Mouse (Mus musculus) lung, postnatal 10 days (tissue): ENCODE data around the gene Olfr1494.

ENCODE experiments used
- DNase-seq: peaks from one replicate; pipeline ENCODE4 v3.0.0; 2021

The Olfr1494 gene

DNA sequence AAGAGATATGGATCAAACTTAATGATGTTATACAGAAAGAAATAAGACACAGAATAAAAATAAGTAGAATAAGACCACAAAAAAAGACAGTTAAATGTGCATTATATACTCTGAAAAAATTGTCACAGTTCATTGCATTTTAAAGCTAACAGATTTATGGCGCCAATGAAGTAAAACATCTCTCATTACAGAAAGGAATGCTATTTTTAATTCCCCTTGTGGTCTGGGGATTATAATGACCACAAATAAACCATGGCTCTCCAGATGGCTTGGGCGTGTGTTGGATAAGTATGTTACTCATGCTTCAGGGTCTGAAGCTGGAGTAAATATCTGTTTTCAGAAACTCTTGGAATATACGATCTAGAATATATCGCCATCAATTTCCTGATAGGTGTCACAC is at the start of gene Olfr1494:
TSS of gene Olfr1494 (plus strand) at position 301 of the 400 bp plus-strand sequence.
- DNase-seq = no peak

DNA sequence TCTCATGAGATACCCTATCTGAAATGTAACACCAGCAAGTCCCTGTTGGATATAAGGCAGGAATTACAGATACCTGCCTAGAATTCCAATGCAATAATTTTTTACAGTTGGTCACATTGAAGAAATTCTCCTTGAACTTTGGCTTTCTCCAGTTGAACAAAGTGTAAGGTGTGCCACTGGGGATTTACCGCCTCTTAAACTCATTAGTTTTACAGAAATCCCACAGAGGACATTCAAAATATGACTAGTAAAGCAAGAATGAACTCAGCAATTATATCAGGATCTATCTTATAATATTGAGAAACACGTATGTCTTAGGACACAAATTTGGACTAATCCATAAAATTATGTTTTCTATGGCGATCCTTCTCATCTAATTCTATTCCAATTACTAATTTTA is 42.6 kb upstream of the Olfr1494 start, which contains the start of gene Olfr1491:
TSS of gene Olfr1491 (plus strand) at position 301 of the 400 bp plus-strand sequence.
- DNase-seq = no peak

DNA sequence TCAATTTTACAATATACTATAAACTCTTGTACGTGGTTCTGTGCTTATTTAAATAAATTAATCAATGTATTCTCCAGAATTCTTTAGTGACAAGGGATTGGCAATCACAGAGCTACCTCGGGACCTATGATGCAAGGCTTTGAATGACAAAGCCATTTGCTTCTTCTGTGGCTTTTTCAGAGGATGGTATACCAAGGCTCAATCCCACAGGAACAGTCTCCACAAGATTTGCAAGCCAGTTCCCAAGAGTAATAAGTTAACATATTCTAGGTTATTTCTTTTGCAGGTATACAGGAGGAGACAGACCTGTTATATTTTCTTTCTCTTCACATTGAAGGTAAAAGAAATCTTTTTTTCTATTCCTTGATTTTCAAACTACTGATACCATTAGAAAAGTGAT is 16.6 kb upstream of the Olfr1494 start, which contains the start of gene Olfr1493-ps1:
TSS of gene Olfr1493-ps1 (plus strand) at position 301 of the 400 bp plus-strand sequence.
- DNase-seq = no peak

DNA sequence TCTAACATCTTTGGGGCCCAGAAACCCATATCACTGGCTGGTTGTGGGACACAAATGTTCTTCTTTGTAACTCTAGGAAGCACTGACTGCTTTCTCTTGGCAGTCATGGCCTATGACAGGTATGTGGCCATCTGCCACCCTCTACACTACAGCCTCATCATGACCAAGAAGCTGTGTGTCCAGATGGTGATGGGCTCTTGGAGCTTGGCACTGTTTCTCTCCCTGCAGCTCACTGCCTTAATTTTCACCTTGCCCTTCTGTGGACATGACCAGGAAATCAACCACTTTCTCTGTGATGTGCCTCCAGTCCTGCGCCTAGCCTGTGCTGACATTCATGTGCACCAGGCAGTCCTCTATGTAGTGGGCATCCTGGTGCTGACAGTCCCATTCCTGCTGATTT is 9.8 kb downstream of the Olfr1494 start:
- DNase-seq = no peak

DNA sequence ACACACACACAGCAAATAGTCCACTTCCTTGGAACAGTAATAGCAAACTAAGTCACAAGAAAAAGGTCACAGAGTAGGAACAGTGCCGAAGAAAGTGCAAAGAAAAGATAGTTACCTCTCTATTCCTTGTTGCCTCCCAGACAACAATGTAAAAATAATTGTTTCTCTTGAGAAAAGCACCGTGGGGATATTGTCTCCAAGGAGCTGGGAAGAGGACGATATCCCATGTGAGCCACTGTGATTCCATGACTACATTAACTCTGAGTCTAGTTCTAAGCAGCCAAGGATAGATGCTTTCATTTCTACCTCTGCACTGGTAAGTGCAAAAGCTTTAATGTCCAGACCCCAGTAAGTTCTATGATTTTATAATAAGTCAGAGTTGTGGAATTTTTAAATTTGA is 24.8 kb downstream of the Olfr1494 start, which contains the start of gene Olfr1495:
TSS of gene Olfr1495 (plus strand) at position 301 of the 400 bp plus-strand sequence.
- DNase-seq = no peak

DNA sequence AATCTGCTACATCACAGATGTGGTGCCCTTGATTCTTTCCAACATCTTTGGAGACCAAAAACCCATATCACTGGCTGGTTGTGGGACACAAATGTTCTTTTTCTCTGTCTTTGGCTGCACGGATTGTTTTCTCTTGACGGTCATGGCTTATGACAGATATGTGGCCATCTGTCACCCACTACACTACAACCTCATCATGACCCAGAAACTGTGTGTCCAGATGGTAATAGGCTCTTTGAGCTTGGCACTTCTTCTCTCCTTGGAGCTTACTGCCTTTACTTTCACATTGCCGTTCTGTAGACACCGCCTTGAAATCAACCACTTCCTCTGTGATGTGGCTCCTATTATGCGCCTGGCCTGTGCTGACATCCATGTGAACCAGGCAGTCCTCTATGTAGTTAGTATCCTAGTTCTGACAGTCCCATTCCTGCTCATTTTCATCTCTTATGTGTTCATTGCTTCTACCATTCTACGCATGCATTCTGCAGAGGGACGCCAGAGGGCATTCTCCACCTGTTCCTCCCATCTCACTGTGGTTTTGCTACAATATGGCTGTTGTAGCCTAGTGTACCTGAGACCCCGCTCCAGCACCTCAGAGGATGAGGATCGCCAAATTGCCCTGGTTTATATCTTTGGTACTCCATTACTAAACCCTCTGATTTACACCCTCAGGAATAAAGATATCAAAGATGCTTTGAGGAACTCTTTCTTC is 29.2 kb downstream of the Olfr1494 start:
- no peak for DNase-seq

DNA sequence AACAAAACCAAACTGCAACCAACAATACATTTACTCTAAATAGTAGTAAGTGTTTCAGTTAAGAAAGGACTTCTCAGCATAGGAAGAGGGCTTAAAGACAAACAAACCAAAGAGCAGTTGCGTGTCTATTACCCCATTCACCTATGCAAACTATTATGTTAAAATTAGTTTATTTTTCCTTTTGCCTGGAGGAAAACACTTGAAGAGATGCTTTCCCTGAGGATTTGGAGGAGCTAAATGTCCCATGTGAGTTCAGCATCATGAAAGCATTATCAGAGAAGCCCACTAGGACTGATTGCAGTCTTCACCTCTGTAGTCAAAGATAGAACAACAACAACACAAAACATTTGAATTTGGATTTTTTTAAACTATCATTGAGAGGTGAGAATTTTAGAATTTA is 38.0 kb downstream of the Olfr1494 start, which contains the start of gene Olfr1496:
TSS of gene Olfr1496 (plus strand) at position 301 of the 400 bp plus-strand sequence.
- no peak for DNase-seq

DNA sequence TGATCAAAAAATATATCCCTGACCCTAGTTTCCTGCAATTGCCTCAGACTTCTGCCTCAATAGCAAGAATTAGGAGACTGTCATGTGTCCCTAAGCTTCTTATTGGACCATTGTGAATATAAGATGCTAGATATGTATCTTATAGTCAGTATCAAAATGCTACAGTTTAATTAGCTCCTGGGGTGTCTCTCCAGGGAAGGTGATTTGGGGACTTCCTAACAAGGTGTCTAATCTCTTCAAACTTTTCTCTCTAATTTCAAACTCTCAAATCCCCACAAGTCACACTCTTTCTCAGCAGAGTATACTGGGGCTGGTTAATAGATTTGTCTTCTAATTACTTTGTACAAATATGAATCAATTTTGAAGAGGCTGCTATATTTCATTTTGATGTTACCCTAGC is 58.6 kb downstream of the Olfr1494 start, which contains the start of gene Olfr1497:
TSS of gene Olfr1497 (minus strand) at position 101 of the 400 bp plus-strand sequence.
- no peak for DNase-seq
